ENCODE assay signal across 10 mouse cellular contexts in the genomic region with DNA sequence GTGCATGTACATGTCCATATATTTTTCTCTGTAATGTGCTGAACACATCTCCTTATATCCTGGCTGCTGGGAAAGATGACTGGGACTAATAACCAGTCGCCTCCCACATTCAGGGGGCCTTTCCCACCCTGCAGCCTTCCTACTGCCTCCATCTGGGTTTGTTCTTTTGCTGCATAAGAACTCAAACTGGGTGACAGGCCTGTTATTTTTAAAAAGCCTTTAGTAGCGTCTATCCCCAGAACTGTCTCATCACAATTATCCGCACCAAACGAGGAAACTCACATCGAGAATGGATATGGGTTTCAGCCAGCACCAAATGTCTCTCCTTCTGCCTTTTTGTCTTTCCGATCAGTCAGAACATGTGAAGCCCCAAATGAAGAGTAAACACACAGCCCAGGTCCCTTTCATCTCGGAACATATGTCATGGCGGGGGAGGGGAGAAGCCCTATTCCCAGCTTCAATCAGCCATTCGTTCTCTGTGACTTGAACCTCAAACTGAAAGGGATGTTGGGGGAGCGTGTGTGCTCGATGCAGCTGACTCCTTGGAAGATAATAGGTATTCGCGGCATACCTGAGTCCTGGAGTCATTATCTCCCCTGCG.
DNase-seq lines count a peak whose midpoint lies in the region; ATAC-seq lines count a peak whose summit lies in the region.
"Had no signal": no experiment of that assay in that cellular context is flagged by ENCODE, and none has a peak within 500 bp of the region (broad histone marks: within the 10 kb centered on the region; RNA-seq: fewer than 3 reads in every experiment).

No protein-coding gene starts in this region.

- H3K27me3 ChIP-seq in embryonic facial prominence, embryonic 15.5 days: no peaks in the 10 kb centered on the region
- H3K27me3 ChIP-seq in midbrain, embryonic 15.5 days (replicated peaks): no peaks in the 10 kb centered on the region

- peak; percentile 89 for DNase-seq in layer of hippocampus, adult 8-10 months (ENCODE audit: low spot score in 2 of 2)
- DNase-seq in urinary bladder, postnatal 14 days (ENCODE audit: low spot score): no peak
- DNase-seq in c-Kit-positive CD71-positive TER-119-positive erythroid progenitor cells, embryonic 14.5 days (ENCODE audit: low spot score): no peak
- no peak for DNase-seq in urinary bladder, postnatal 25 days (ENCODE audit: low spot score)
- DNase-seq in thymus, postnatal 4 days: no peak

- no peak overlapping the region for H3K4me3 ChIP-seq in embryonic facial prominence, embryonic 15.5 days (replicated peaks)
- H3K4me3 ChIP-seq in midbrain, embryonic 15.5 days: no peak overlapping the region
- H3K4me3 ChIP-seq: erythroblast, embryonic 14.5 days; myocyte had no signal

- peak overlapping the region; percentile 29; the same call in 1 of the 2 replicates for H3K4me2 ChIP-seq in embryonic facial prominence, embryonic 15.5 days (replicated peaks)
- peak overlapping the region; percentile 22; the same call in 1 of the 2 replicates for H3K4me2 ChIP-seq in midbrain, embryonic 15.5 days

- H3K9ac ChIP-seq in embryonic facial prominence, embryonic 15.5 days: no peak overlapping the region
- no peak overlapping the region for H3K9ac ChIP-seq in midbrain, embryonic 15.5 days

- no peaks in the 10 kb centered on the region for H3K9me3 ChIP-seq in embryonic facial prominence, embryonic 15.5 days (replicated peaks)
- H3K9me3 ChIP-seq in midbrain, embryonic 15.5 days: no peaks in the 10 kb centered on the region

- no peak overlapping the region; the same call in 1 of the 2 replicates for H3K27ac ChIP-seq in embryonic facial prominence, embryonic 15.5 days (replicated peaks)
- H3K27ac ChIP-seq in midbrain, embryonic 15.5 days: peak overlapping the region; percentile 82

- 20% methylated on average over 14 of the region's 14 CpGs for WGBS in embryonic facial prominence, embryonic 15.5 days
- WGBS in midbrain, embryonic 15.5 days: 18% methylated on average over 14 of the region's 14 CpGs

- ATAC-seq in cerebellum, adult (ENCODE audit: insufficient number of reproducible peaks, low FRiP score, low TSS enrichment): peak; percentile 62
- no peak for ATAC-seq in embryonic facial prominence, embryonic 15.5 days (ENCODE audit: insufficient number of reproducible peaks, low FRiP score, low TSS enrichment, low read depth)
- ATAC-seq in midbrain, embryonic 15.5 days (replicated peaks): peak; percentile 86

- peaks cover 7% of the 10 kb centered on the region; the same call in 1 of the 2 replicates for H3K4me1 ChIP-seq in embryonic facial prominence, embryonic 15.5 days
- H3K4me1 ChIP-seq in midbrain, embryonic 15.5 days: peaks cover 27% of the 10 kb centered on the region

- H3K36me3 ChIP-seq in embryonic facial prominence, embryonic 15.5 days: no peaks in the 10 kb centered on the region
- no peaks in the 10 kb centered on the region for H3K36me3 ChIP-seq in midbrain, embryonic 15.5 days (replicated peaks)

Comparison
In these comparisons a context has a peak if more than half of its experiments do, and no peak if none do; other contexts are left out.
1. DNase-seq: peak in layer of hippocampus, adult 8-10 months (2 of 2); none in urinary bladder, postnatal 14 days (single experiment), c-Kit-positive CD71-positive TER-119-positive erythroid progenitor cells, embryonic 14.5 days (single experiment), urinary bladder, postnatal 25 days (single experiment) and thymus, postnatal 4 days (single experiment).